Mouse (Mus musculus): Measurements from ENCODE around the gene Mrpl28.

DNA sequence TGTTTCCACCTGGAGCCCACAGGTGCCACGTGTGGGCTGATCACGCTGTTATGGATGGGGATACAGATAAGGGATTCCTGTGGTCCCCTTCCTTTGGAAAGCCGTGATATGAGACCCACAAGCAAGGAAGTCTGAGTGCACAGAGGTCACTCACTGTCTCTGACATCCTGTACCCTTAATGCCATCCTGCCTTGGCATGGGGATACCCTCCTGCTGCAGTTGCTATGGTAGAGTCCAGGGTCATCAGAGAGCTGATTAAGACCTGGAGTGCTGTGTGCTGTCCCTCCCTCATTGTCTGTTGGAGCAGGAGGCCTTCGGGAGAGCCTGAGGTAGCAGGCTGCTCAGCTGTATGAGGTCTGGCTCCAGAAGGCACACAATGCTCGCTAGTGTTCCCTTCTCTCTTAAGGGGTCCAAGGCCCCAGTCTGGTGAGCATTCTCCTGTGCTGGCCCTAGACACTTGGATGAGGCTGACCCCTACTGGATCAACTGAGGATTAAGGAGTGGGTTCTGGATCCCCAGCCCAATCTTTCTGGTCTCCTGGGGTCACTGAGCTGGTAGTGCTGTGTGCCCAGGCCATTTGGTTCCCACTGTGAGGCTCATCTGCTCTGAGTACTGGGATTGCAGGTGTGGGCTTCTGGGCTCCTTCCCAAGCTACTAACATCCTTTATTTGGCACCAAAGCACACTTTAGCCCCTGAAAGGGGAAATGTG, 714 bp upstream of the Mrpl28 start:
- TF ChIP-seq USF2 (IDR thresholded peaks at IDR 0.05; ENCODE audit: borderline replicate concordance in 1 of 2, insufficient read depth in 1 of 2, low read depth in 1 of 2, low read length in 2 of 2) (no peak), ETS1 (IDR thresholded peaks at IDR 0.05; ENCODE audit: low read depth, low read length) (no peak)
